Mouse (Mus musculus) bone marrow macrophage, adult 2 months (primary cell): ENCODE results near the gene Cd55. TPM values are rescaled to one million over a fixed set of nuclear protein-coding genes. Genes with fewer than 3 reads are reported as not detected.
A peak's percentile ranks its signal among the peaks of the same experiment; 100 is the strongest.

Experiments
- H3K27ac ChIP-seq: 2 replicates; pipeline ENCODE4 v1.5.1; 2012; ENCODE audit warnings: low read depth, low read length; ENCODE audit not compliant: insufficient read depth
- H3K4me1 ChIP-seq: 2 replicates; pipeline ENCODE4 v1.6.1; 2012; ENCODE audit warnings: low read length; ENCODE audit not compliant: control insufficient read depth, insufficient read depth
- H3K4me3 ChIP-seq: 2 replicates; pipeline ENCODE4 v1.5.1; 2012; ENCODE audit warnings: mild to moderate bottlenecking, low read length, moderate library complexity; ENCODE audit not compliant: insufficient read depth
- CTCF ChIP-seq: IDR thresholded peaks from 2 replicates; pipeline ENCODE4 v1.5.1; 2012; ENCODE audit warnings: low read depth, mild to moderate bottlenecking, low read length, moderate library complexity
- POLR2A ChIP-seq: IDR thresholded peaks from 2 replicates; pipeline ENCODE4 v1.6.1; 2012; ENCODE audit warnings: mild to moderate bottlenecking, low read depth, low read length, borderline replicate concordance
- polyA plus RNA-seq: library from polyadenylated mRNA; stranded (reverse); fragments of >200 nt; gene quantifications from 2 replicates; pipeline ENCODE4 v1.2.4, GENCODE M21; 2012; ENCODE audit not compliant: missing spikeins, insufficient read depth, insufficient read length

The Cd55 gene
- polyA plus RNA-seq, result 4.2 and 4.4 TPM in 2 replicates

GRCm38 (mm10) chr1:130462084-130462861 is at the start of gene Cd55:
Cd55 (minus strand) TSS chr1:130462744.
- Histone ChIP-seq H3K27ac (no peak within 1 kb of the TSS), H3K4me1 (no peaks in the 10 kb centered on the region), H3K4me3 (peak within 1 kb of the TSS; percentile 30)
- no peak for TF ChIP-seq CTCF
- no peak for TF ChIP-seq POLR2A

GRCm38 (mm10) chr1:130511823-130512370 is 49.4 kb upstream of the Cd55 start:
- TF ChIP-seq CTCF (no peak), POLR2A (no peak)
- Histone ChIP-seq H3K4me3 (no peak overlapping the region), H3K27ac (no peak overlapping the region), H3K4me1 (no peaks in the 10 kb centered on the region)

GRCm38 (mm10) chr1:130508957-130509350 is 46.4 kb upstream of the Cd55 start:
- Histone ChIP-seq H3K4me1 (no peaks in the 10 kb centered on the region), H3K4me3 (no peak overlapping the region), H3K27ac (no peak overlapping the region)
- no peak for TF ChIP-seq POLR2A

- TF ChIP-seq CTCF (no peak), POLR2A (no peak)
- no peak overlapping the region for H3K4me3 ChIP-seq
- H3K4me1 ChIP-seq, result no peaks in the 10 kb centered on the region
- no peak overlapping the region for H3K27ac ChIP-seq
Observed at GRCm38 (mm10) chr1:130508030-130508956, 45.7 kb upstream of the Cd55 start.

GRCm38 (mm10) chr1:130507408-130507807 is 44.9 kb upstream of the Cd55 start:
- Histone ChIP-seq H3K4me1 (no peaks in the 10 kb centered on the region), H3K27ac (no peak overlapping the region), H3K4me3 (no peak overlapping the region)
- no peak for TF ChIP-seq CTCF
- TF ChIP-seq POLR2A, result no peak

GRCm38 (mm10) chr1:130499962-130500361 is 37.4 kb upstream of the Cd55 start:
- no peak overlapping the region for H3K27ac ChIP-seq
- TF ChIP-seq CTCF (no peak), POLR2A (no peak)
- H3K4me1 ChIP-seq, result no peaks in the 10 kb centered on the region
- no peak overlapping the region for H3K4me3 ChIP-seq

GRCm38 (mm10) chr1:130498331-130498730 is 35.8 kb upstream of the Cd55 start:
- TF ChIP-seq CTCF (no peak), POLR2A (no peak)
- Histone ChIP-seq H3K27ac (no peak overlapping the region), H3K4me3 (no peak overlapping the region), H3K4me1 (no peaks in the 10 kb centered on the region)

GRCm38 (mm10) chr1:130486816-130487545 is 24.4 kb upstream of the Cd55 start:
- H3K4me3 ChIP-seq, result no peak overlapping the region
- no peak overlapping the region for H3K27ac ChIP-seq
- no peaks in the 10 kb centered on the region for H3K4me1 ChIP-seq
- TF ChIP-seq POLR2A (no peak), CTCF (no peak)
